Mouse (Mus musculus) testis, adult 2 months (tissue): Measurements from ENCODE around the gene Slc25a21.

Experiments
- CTCF ChIP-seq: fragments of 200-500 bp; IDR thresholded peaks from 2 replicates; pipeline ENCODE4 v1.5.1; 2012; ENCODE audit warnings: low read depth, mild to moderate bottlenecking, inconsistent platforms, low read length, moderate library complexity; ENCODE audit not compliant: control insufficient read depth, insufficient read depth, insufficient replicate concordance
- POLR2A ChIP-seq: fragments of 200-500 bp; IDR thresholded peaks from 2 replicates; pipeline ENCODE4 v1.6.1; 2012; ENCODE audit warnings: low read depth, mild to moderate bottlenecking, inconsistent platforms, low read length, moderate library complexity; ENCODE audit not compliant: control insufficient read depth

GRCm38 (mm10) chr12:56718707-56719051 is 478.6 kb downstream of the Slc25a21 start:
- TF ChIP-seq CTCF (no peak), POLR2A (no peak)
